Mouse (Mus musculus) stomach, postnatal 0 days (tissue): ENCODE measurements at regions not wholly inside any gene's neighbourhood (a gene's known extent, or its start where the extent isn't known, plus 50 kb on each side); places are given as distances from the start of the nearest gene placed in this dataset.

Experiments used
- ATAC-seq: fragments of 200-750 bp; cut with Nextera tagmentation; 2 replicates; pipeline ENCODE4 v1.8.0; 2017; ENCODE audit not compliant: low FRiP score, low TSS enrichment
- DNase-seq: peaks from one replicate; pipeline ENCODE4 v3.0.0-alpha.2; 2016; ENCODE audit warnings: low spot score
- H3K27ac ChIP-seq: fragments of 300-500 bp; sonication (generic); replicated peaks from 2 replicates; pipeline ENCODE4 v1.5.1; 2014; ENCODE audit warnings: mild to moderate bottlenecking, control low read depth
- H3K27me3 ChIP-seq: fragments of 300-500 bp; sonication (generic); 2 replicates; pipeline ENCODE4 v1.6.1; 2014; ENCODE audit warnings: low read length; ENCODE audit not compliant: control insufficient read depth, insufficient read depth
- H3K36me3 ChIP-seq: fragments of 300-500 bp; sonication (generic); 2 replicates; pipeline ENCODE4 v1.6.1; 2014; ENCODE audit warnings: low read length, mixed read lengths; ENCODE audit not compliant: control insufficient read depth, insufficient read depth
- H3K4me1 ChIP-seq: fragments of 300-500 bp; sonication (generic); replicated peaks from 2 replicates; pipeline ENCODE4 v1.6.1; 2014; ENCODE audit warnings: antibody characterized with exemption; ENCODE audit not compliant: control insufficient read depth, insufficient read depth
- H3K4me2 ChIP-seq: fragments of 300-500 bp; sonication (generic); replicated peaks from 2 replicates; pipeline ENCODE4 v1.6.1; 2014; ENCODE audit warnings: low read depth, mild to moderate bottlenecking, control low read depth, moderate library complexity
- H3K4me3 ChIP-seq: fragments of 300-500 bp; sonication (generic); 2 replicates; pipeline ENCODE4 v1.5.1; 2014; ENCODE audit warnings: low read depth, low read length, control low read depth
- H3K9ac ChIP-seq: fragments of 300-500 bp; sonication (generic); 2 replicates; pipeline ENCODE4 v1.6.1; 2014; ENCODE audit warnings: mild to moderate bottlenecking, low read length, control low read depth, mixed read lengths
- H3K9me3 ChIP-seq: fragments of 300-500 bp; sonication (generic); 2 replicates; pipeline ENCODE4 v1.6.1; 2016; ENCODE audit warnings: low read length; ENCODE audit not compliant: control insufficient read depth
- CTCF ChIP-seq: IDR thresholded peaks from 2 replicates; pipeline ENCODE4 v1.5.1; 2016; ENCODE audit warnings: antibody characterized with exemption, low read depth, mild to moderate bottlenecking, moderate library complexity
- EP300 ChIP-seq: optimal IDR thresholded peaks from 2 replicates; pipeline ENCODE3; 2016; ENCODE audit warnings: antibody characterized with exemption
- WGBS: fragments of 180-500 bp; shearing (Covaris S2); extraction: QIAGEN DNeasy Blood & Tissue Kit; methylation state at CpG from one replicate; pipeline ENCODE4 v1.1.7; 2014; 5-methylcytosine and 5-hydroxymethylcytosine counted together

GRCm38 (mm10) chrX:12436106-12436505 is 151.5 kb upstream of the Atp6ap2 start:
- no peak for TF ChIP-seq EP300
- no peak for TF ChIP-seq CTCF
- Histone ChIP-seq H3K36me3 (no peaks in the 10 kb centered on the region), H3K4me2 (no peak overlapping the region), H3K27me3 (no peaks in the 10 kb centered on the region), H3K9me3 (no peaks in the 10 kb centered on the region), H3K27ac (no peak overlapping the region), H3K9ac (no peak overlapping the region), H3K4me3 (no peak overlapping the region), H3K4me1 (no peaks in the 10 kb centered on the region)
- 40% methylated on average over 7 of the region's 7 CpGs for WGBS
- DNase-seq (no peak), ATAC-seq (no peak)

- ATAC-seq, result no peak
These were observed 148.2 kb upstream of the Atp6ap2 start for GRCm38 (mm10) chrX:12439447-12439846.

DNA sequence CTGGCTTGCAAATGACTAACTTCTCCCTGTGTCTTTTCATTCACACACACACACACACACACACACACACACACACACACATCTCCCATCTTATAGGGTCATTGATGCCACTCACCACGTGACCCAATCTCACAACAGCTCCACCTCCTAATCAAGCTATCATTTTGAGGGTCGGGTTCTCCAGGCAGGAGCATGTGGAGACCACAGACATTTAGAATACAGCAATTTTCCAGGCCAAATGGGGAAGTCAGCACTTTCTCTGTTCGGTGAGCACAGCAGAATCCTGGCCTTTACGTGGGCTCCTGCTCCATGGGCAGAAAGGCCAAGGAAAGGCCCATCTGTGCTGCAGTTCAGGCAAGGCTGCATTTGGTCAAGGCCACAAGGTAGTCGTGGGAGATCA is 143.8 kb upstream of the Atp6ap2 start:
- DNase-seq (no peak), ATAC-seq (no peak)
- Histone ChIP-seq H3K4me1 (no peaks in the 10 kb centered on the region), H3K9me3 (no peaks in the 10 kb centered on the region), H3K4me2 (no peak overlapping the region), H3K36me3 (no peaks in the 10 kb centered on the region), H3K27ac (no peak overlapping the region), H3K9ac (no peak overlapping the region), H3K4me3 (no peak overlapping the region), H3K27me3 (no peaks in the 10 kb centered on the region)
- 75% methylated on average over 5 of the region's 5 CpGs for WGBS
- TF ChIP-seq CTCF (no peak), EP300 (no peak)

More at GRCm38 (mm10) chrX:12439447-12439846, 148.2 kb upstream of the Atp6ap2 start:
- 54% methylated on average over 12 of the region's 12 CpGs for WGBS
- no peak for DNase-seq
- H3K27ac ChIP-seq, result no peak overlapping the region
- H3K4me3 ChIP-seq, result no peak overlapping the region
- H3K4me2 ChIP-seq, result no peak overlapping the region
- no peaks in the 10 kb centered on the region for H3K27me3 ChIP-seq
- no peaks in the 10 kb centered on the region for H3K36me3 ChIP-seq
- no peak for TF ChIP-seq CTCF
- no peak for TF ChIP-seq EP300
- no peak overlapping the region for H3K9ac ChIP-seq
- H3K9me3 ChIP-seq, result no peaks in the 10 kb centered on the region
- H3K4me1 ChIP-seq, result no peaks in the 10 kb centered on the region

GRCm38 (mm10) chrX:12445093-12445492 is 142.5 kb upstream of the Atp6ap2 start:
- no peak overlapping the region for H3K4me3 ChIP-seq
- no peaks in the 10 kb centered on the region for H3K4me1 ChIP-seq
- H3K4me2 ChIP-seq, result no peak overlapping the region
- H3K27ac ChIP-seq, result no peak overlapping the region
- DNase-seq (no peak), ATAC-seq (no peak)
- TF ChIP-seq CTCF, result no peak
- no peak for TF ChIP-seq EP300
- H3K9me3 ChIP-seq, result no peaks in the 10 kb centered on the region
- H3K27me3 ChIP-seq, result no peaks in the 10 kb centered on the region
- H3K36me3 ChIP-seq, result no peaks in the 10 kb centered on the region
- 74% methylated on average over 2 of the region's 2 CpGs for WGBS
- no peak overlapping the region for H3K9ac ChIP-seq

- H3K4me2 ChIP-seq, result no peak overlapping the region
- no peak overlapping the region for H3K4me3 ChIP-seq
- H3K9ac ChIP-seq, result no peak overlapping the region
- H3K27me3 ChIP-seq, result no peaks in the 10 kb centered on the region
- no peaks in the 10 kb centered on the region for H3K36me3 ChIP-seq
- ATAC-seq (no peak), DNase-seq (no peak)
- no peaks in the 10 kb centered on the region for H3K4me1 ChIP-seq
- H3K9me3 ChIP-seq, result no peaks in the 10 kb centered on the region
- no peak for TF ChIP-seq EP300
- TF ChIP-seq CTCF, result no peak
- H3K27ac ChIP-seq, result no peak overlapping the region
These were observed 139.6 kb upstream of the Atp6ap2 start for GRCm38 (mm10) chrX:12447962-12448361.

DNA sequence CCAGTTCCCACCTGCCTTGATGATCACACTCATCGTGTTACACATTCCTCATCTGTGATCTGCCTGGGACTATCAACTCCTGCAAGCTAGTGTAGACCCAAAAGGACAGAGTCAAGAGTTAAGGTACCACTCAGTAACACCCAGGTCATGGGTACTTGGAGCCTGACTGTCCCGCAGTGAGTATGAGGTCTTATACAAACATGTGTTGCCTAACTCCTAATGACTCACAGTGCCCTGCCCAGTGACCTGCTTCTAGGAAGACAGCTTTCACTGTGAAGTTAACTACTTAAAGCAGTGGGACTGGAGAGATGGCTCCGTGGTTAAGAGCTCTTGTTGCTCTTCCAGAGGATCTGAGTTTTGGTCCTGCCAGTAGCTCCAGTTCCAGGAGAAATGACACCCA is 137.9 kb upstream of the Atp6ap2 start:
- H3K36me3 ChIP-seq, result no peaks in the 10 kb centered on the region
- H3K4me1 ChIP-seq, result no peaks in the 10 kb centered on the region
- no peak for TF ChIP-seq EP300
- no peak for TF ChIP-seq CTCF
- no peak overlapping the region for H3K27ac ChIP-seq
- no peak for DNase-seq
- no peaks in the 10 kb centered on the region for H3K9me3 ChIP-seq
- no peaks in the 10 kb centered on the region for H3K27me3 ChIP-seq
- H3K9ac ChIP-seq, result no peak overlapping the region
- WGBS, result 64% methylated on average over 3 of the region's 3 CpGs
- no peak overlapping the region for H3K4me2 ChIP-seq
- H3K4me3 ChIP-seq, result no peak overlapping the region
- no peak for ATAC-seq
